Mouse (Mus musculus) inflammation-experienced regulatory T-cells, adult 6 months (primary cell): Measurements from ENCODE around the gene Il12b. TPM values are rescaled to one million over a fixed set of nuclear protein-coding genes. Genes with fewer than 3 reads are reported as not detected.

Experiments
- ATAC-seq: one replicate; pipeline ENCODE4 v1.8.0; 2017
- polyA plus RNA-seq, 3 experiments: library from polyadenylated mRNA; unstranded; fragments of 100-300 nt; shearing (Covaris generic); gene quantifications; one replicate each; pipeline ENCODE4 v1.2.1; 2017

Gene Il12b
- polyA plus RNA-seq = under 1 TPM in 2 of 3 experiments, not detected in 1; 0.17 to 0.31 TPM

DNA sequence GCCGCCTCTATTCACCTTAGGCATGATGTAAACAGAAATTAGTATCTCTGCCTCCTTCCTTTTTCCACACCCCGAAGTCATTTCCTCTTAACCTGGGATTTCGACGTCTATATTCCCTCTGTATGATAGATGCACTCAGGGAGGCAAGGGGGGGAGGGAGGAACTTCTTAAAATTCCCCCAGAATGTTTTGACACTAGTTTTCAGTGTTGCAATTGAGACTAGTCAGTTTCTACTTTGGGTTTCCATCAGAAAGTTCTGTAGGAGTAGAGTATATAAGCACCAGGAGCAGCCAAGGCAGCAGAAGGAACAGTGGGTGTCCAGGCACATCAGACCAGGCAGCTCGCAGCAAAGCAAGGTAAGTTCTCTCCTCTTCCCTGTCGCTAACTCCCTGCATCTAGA, at the start of gene Il12b:
Gene Il12b (plus strand): TSS at position 301 of the 400 bp plus-strand sequence.
- no peak for ATAC-seq

DNA sequence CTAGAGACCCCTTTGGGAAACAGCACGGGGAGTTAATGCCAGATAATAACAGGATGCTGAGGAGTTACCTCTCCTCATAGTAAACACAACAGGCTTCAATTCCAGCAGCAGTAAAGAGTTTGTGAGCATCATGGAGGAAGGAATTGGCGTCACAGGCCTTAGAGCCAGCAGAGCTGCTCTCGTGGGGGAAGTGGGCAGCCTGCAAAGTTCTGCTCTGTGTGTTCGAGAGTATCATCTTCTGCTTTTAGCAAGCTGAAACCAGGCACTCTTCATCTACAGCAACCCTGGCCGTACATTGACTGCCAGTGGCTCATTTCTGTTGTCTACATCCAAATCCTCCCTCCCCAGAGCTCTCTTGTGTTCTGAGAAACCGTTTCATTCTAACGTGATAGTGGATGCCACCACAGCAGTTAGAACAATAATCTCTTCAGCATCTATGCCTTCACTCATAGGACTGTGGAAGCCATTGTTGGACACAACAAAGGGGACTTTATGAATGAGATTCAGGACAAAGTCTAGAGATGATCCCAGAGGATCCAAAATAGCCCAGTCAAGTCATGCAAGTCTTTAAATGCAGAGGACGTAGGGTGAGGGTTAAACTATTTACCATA, 44.9 kb upstream of the Il12b start:
- ATAC-seq = no peak

DNA sequence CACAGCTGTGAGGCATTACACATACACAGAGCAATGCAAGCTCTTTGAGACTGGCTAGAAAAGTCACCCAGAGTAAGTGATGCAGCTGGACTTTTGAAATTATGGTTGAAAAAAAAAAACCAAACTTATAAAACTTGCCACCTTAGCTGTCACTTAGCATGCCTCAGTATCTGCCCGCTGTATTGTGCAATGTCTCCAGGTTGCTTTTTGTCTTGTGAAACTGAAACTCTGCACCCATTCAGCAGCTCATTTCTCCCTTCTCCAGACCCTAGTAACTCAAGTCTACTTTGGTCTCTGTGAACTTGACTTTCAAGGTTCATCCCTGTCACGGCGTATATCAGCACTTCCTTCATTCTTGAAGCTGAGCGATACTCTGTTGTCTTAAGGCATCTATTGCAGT, 43.7 kb upstream of the Il12b start:
- ATAC-seq = no peak

DNA sequence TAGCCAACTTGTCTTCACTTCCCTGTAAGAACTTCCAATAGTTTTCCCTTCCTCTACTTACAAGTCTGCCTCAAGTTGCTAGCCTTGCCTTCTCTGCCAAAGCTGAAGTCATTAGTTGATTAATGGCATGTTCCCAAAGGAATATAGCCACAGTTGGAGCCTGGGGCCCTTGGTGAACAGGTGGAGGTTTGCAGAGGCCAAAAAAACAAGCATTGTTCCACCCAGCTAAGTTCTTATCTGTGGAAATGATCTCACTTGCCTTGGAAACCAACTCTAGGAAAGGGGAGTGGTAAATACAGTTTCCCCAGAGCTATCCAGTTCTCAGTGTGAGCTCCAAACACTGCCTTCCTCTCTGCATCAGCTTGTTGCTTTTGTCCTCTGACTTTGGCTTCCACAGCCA, 35.3 kb upstream of the Il12b start:
- no peak for ATAC-seq

DNA sequence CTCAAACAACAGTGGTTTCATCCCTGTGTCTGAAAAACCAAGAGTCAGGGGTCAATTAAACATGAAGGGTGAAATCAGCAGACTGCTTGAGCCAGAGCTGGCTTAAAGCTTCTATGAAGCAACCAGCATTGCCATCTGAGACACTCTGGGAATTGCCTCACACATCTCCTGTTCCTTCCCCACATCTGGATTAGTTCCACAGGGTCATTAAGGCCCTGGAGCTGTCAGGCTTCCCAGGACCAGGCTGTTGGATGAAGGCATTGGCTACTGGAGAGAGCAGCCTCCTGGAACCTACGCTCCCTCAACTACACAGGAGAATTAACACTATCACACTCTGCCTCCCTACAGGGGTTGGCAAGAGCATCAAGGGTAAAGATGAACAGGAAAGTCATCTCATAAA, 32.2 kb upstream of the Il12b start:
- no peak for ATAC-seq

DNA sequence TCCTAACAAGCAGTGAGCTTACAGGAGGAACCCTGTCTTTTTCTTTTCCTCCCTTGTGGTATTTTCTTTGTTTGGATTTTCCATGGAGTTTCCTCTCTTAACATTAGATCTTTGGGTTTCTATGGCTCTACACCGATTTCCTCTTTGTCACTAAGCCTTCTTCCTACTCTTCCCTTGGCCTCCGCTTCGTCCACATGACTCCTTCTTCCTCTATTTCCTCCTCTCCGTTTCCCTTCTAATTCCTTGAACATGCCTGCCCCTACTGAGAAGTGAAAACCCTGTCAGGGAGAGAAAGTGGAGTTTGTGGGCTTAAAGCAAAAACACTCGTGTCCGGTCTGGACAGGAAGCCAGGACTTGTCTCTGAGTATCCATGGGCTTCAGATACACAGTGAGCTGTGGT, 27.0 kb upstream of the Il12b start:
- ATAC-seq = no peak

DNA sequence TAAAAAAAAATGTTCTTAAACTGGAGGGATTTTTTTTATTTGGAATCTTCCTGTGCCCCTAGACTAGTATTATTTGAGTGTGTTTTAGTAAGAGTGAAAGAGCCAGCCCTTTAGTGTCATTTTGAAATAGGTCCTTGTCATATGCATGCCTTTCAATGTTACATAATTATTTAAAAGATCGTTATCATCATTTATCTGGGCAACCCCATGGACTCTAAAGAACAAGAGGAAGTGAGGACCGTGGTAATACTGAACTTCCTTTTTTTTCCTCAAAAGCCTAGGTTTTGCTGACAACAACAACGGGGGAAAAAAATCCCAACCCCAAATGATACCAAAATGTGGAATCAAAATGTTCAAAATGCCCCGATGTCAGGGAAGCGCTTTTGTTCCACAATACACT, 22.0 kb upstream of the Il12b start:
- ATAC-seq = no peak

DNA sequence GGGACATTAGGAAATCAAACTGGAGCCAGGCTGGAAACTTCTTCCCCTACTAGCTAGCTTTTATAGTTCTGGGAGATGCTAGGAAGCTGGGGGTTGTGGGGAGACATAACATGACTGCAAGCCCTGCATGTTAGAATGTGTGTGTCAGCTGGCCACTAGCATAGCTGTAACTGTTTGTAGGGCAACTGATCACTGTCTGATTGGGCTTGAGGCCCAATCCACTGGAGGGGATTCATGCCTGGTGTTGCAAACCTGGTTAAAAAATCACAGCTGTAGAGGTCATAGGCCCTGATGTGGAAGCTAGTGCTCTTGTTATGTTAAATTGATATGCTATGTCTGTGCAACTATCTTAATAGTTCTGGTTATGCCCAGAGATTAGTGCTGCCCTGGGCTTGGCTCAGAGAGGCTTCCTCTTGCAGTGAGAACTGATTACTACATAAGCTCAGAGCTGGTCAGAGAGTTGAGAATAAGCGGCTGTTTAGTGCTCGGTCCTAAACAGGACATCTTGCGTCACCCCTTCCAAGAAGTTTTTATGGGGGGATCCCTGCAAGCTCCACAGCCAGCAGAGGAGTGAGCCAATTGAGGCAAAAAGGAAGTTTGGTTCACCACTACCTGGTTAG, 19.3 kb upstream of the Il12b start:
- ATAC-seq = no peak

DNA sequence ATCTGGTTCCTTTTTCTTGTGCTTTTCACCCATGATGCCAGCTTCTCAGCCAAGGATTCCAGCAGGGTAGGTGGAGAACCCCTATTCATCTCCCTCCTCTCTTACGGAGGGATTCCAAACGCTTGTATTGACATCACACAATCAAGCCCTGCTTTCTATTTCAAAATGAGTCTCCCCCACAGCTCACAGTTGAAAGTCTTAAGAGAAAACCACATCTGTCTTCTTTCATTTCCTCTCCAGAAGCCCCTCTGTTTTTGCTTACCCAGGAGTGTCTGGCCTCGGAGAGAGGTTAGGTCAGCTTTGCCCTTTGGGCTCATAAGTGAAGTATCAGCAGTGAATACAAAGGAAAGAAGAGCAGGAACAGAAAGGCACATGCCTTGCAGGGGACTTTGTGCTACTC, 17.7 kb upstream of the Il12b start:
- no peak for ATAC-seq

DNA sequence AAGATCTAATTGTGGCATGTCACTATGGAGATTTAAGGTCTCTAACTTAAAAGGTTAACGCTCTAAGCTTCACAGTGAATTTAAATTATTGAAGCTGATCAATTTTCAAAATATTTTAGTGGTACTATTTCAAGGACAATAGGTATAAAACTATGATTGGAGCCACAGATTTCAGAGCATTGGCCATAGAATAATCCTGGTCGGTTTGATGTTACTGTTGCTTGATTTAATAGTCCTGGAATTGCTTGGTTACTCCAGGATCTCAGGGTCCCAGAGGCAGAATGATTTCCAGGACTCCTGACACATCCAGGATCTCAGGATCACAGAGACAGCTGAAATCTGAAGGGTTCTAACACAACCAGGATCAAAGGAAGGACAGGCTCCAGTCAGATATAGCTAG, 12.8 kb upstream of the Il12b start:
- ATAC-seq = no peak

DNA sequence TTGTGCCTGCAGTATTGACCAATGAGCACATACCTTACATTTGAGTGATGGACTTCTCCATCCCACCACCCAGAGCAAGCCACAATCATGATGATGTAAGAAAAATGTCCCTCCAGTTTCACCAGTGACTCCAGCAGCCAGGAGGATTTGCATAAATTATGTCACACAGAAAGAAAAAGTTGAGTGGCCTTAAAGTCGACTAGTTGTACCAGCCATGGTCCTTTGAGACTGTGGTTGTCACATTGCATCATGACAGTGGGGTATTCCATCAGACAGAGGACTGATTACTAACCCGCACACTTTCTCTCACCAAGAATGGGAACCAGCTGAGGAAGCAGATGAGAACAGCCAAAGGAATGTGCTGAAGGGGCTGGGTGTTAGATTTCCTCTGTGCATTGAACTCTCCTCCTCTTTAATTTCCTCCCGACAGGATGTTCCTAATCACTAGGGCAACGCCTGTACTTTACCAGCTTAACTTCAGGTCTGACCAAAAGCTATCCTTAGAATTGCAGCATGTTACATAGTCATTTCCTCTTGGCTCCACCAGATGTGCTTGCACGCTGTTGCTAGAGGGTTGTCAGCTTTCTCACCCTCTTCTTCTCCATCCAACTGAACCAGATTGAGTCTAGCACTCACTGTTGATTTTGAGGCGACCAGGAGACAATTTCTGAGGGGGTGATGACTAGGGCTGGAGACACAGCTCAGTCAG, 9.7 kb upstream of the Il12b start:
- no peak for ATAC-seq

DNA sequence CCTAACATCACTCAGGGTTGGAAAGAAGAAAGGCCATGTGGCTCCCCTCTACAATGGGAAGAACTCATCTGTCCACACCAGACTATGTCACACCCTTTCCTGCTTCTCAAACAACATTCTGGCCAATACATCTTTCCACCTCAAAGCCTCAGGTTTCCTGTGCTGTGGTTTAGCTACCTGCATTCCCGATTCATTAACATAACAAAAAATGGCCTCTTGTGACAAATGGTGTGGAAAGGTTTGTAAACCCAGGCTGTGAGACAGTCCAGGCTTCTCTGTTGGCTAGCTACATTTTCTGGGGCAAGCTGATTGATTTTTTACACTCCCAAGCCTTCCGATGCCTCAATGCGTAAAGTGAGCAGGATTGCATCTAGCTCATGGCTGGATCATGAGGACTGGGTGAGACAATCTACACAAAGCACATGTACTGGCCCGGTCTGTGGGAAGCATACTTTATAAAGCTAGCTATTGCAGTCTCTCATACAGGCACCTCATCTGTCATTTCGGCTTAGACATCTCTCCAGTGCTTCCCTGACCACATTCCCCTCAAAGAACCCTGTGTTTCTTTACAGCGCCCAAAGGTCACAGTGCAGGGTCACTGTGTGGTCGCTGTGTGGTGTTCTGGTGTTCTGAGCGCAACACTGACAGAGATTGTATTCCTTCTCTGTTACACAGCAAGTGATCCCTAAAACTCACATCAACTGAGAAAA, 6.6 kb upstream of the Il12b start:
- ATAC-seq = no peak

DNA sequence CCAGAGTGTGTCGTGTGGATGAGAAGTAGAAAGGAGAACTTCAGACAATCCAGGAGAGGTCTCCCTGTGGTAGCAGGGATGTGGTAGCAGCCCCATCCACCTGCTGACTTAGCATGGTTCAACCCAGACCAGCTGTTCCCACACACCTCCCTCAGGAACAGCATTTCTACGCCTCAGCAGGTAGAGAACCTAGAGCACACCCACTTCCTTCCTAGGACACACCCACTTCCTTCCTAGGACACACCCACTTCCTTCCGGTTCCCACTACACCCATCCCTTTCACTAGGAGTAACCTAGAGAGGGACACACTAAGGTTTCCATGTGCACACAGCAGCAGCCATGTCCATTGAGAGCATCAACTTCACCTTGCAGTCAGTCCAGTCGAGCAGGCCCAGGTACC, 4.5 kb upstream of the Il12b start:
- no peak for ATAC-seq

DNA sequence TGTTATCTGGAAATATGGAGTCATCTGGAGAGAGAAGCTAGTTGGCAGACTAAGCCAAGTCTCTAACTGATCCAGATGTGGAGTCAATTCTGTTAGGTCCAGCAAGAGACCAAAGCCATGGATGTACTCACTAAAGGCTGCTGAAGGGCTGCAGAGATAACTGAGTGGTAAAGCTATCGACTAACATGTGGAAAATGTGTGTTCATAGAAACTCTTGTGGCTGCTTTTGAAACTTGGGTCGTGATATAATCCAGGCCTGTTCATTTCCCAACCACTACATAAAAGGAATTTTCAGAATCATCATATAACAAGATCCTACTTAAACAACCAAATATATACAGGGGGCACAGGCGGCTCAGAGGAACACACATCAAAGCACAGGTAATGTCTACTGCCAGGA, 2.3 kb upstream of the Il12b start:
- no peak for ATAC-seq

DNA sequence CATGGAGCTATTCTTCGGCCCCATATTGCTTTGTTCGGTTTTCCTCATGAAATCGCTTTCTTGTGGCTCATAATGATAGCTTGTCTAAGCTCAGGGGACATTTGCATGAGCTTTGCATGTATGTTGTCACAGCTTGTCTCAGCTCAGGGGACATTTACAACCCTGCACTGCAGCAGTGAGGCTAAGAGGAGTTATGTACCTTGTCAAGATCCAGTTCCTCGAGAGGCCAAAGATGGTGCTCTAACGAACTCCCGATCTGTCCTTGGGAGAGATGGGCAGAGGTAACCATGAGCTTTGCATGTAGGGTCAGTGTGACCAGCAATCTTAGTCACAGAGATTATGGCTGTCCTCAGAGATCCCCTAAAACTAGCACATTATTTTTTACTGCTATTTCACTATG, 1.5 kb upstream of the Il12b start:
- no peak for ATAC-seq

DNA sequence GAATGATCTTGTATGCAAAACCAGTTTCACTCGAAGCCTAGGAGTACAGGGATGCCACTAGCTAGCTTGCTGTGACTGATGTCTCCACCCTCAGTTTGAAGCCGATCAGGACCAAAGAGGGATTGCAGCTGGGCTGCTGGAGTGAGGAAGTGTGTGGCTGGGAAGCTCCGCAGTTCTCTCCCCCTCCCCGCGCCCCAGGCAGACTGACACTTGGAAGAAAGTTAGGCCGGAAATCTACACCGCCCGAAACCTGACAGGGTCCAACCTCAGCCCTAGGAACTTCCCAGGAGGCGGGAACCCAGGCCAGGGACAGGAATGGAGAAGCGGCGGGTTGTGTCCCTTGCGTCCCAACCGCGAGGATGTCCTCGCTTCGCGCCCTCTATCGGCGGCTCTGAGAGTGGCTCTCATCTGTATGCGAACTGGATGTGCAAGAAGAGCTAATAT, 1.1 kb upstream of the Il12b start:
- no peak for ATAC-seq

DNA sequence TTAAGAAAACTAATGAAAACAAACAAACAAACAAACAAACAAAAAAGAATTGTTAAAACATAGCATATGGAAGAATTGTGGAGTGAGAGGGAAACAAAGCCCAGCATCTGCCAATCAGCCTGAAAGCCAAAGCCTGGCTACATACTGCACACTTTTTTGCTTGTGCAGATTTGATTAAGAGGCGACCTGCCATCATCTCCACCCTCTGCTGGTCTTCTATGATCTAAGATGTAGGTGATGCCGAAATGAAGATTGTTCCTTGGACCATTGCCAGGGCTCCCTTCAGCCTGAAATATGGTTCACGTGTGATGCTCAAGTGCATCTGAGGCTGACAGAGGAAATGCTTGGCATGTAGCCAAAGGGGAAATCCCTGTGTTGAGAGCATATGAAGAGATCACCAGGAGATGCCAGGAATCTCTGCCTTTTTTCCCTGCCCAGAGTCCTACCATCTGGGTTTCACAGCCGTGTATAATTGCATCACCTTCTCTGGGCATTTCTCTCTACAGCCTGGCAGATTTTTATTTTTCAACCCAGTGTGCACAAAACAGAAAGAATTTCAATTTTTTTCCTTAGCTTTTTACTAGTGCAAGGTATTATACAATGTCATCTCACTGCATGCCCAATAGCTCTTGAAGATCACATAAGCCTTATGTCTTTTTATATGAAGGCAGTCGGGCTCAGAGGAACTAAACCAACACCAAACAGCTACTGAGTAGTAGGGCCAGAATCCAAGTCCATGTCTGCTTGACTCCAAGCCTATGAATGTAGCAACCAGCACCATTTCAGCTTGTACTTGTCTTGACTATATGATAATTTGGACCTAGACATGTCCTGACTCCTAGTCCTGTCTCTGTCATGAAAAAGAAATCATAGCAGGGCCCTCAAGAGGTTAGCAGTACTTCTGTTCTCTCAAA, 2.0 kb downstream of the Il12b start:
- no peak for ATAC-seq

DNA sequence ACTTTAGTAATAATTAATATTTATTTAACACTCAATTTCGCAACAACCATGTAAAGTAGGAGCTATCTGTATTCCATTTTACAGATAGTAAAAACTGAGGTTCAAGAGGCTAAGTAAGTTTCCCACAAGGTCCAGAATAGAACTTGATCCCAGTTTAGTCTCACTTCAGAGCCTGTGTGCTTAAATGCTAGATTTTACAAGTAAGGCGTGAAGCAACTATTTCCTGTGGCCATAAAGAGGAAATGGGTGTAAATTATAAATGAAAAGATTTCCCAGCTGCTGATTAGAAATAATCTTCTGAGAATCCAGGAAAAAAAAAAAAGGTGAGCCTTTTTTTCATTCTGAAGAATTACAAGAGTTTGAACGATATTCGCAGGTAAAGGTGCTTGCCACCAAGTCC, 5.2 kb downstream of the Il12b start:
- no peak for ATAC-seq

DNA sequence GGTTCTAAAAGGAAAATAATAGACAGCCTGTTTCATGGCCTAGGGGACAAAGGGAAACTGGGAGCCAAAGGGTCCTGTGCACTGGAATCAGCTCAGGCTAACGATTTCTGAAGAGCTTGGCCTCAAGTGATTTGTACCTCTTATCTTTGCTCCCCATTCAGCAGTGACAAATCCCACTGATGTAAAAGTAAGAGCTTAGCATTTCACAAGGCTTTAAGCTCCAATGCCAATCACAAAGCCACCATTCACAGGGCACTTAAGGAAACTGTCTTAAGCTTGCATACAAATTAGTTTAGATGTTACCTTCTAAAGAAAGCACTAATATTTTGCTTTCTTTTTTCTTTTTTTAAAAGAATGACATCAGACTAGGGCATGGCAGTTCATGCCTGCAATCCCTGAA, 6.1 kb downstream of the Il12b start:
- no peak for ATAC-seq

DNA sequence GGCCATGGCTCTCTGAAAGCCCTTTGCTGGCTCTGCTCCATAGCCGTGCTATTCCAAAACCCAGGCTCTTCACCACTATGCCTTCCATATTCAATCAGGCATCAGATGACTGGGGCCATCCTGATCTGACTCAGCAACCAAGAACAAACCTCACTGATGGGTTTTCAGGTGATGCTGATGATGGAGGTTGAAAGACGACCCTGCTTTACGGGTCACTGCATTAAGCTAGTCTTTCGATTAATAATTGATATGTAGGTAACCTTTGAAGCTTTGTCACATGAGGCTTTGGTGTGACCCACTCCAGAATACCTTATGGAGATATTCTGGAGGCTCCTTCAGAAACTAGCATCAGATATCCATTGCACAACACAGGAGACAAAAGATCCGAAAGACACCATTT, 6.6 kb downstream of the Il12b start:
- ATAC-seq = no peak

DNA sequence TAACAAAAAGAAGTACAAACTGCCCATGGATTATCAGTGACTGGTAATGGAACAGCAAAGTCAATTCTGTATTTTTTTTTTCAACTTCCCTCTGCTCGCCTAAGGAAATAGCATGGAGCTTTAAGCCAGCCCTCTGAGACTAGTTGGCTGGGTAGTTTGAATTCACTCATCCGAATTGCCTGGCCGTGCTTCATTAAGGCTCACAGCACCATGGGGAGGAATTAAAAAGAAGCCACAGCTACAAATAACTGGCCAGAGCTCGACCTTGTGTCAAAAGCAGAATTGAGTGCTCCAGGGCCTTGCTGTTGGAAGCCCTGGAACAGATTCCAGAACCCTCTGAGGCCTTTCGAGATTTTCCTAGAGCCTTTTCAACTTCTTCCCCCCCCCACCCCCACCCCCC, 8.8 kb downstream of the Il12b start:
- ATAC-seq = no peak

DNA sequence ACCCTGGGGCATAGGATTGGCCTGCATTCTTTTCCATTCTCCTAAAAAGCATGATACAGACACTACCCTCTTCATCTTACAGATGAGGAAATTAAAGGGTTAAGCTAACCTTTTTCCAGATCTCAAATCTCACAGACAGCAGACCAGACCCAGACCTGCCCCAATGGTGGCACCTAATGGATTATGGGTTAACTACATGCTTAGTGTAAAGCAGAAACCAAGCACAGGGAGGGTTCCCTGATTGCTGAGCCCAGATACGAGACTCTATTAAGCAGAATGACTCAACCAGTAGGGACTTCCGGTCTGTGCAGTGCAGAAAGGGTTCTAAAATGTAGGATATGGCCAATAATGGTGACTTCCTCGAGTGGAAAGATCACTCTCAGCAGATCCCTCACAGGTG, 10.6 kb downstream of the Il12b start:
- no peak for ATAC-seq

DNA sequence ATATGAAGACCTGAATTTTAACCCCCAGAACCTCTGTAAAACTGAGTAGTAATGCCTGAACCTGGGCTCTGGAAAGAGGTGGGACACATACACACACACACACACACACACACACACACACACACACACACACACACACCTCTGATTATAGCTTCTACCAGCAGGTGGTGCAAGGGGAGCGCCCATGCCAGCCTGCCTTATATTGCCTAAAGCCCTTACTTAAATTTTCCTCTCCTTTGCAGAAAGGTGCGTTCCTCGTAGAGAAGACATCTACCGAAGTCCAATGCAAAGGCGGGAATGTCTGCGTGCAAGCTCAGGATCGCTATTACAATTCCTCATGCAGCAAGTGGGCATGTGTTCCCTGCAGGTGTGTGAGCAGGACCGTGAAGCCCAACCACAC, 12.4 kb downstream of the Il12b start:
- no peak for ATAC-seq
